Mouse (Mus musculus) limb, embryonic 12.5 days (tissue): Measurements from ENCODE around the gene C3ar1. TPM values are rescaled to one million over a fixed set of nuclear protein-coding genes. Genes with fewer than 3 reads are reported as not detected.

Experiments
- microRNA-seq: library from miRNA; unstranded; fragments of <30 nt; microRNA quantifications from one replicate; pipeline ENCODE4, GENCODE M21; 2017
- polyA plus RNA-seq: library from polyadenylated mRNA; unstranded; fragments of >200 nt; fragmentation: Nextera tagmentation; extraction: Ambion mirVana; gene quantifications from 2 replicates; pipeline ENCODE4 v1.2.1, GENCODE M21; 2016

C3ar1 gene
- polyA plus RNA-seq, 1 experiment from 2014 or later = 1.6 TPM

Small RNAs within 50 kb of the gene (microRNA-seq; reads per million reads assigned to microRNA genes)
- not detected for gene Mir7231

Other genes starting within 250 kb of the C3ar1 start
- 0.13 TPM in 1 of 2 replicates, not detected in the other for gene Gdf3, start 246.1 kb downstream of the C3ar1 start, polyA plus RNA-seq
- gene Dppa3, start 229.8 kb downstream of the C3ar1 start, polyA plus RNA-seq = not detected in 2 replicates
- 0.10 and 0.24 TPM in 2 replicates for gene Nanog, start 148.7 kb downstream of the C3ar1 start, polyA plus RNA-seq
- 89.5 and 93.5 TPM in 2 replicates for gene Slc2a3, start 54.5 kb downstream of the C3ar1 start, polyA plus RNA-seq
- 4.6 and 6.0 TPM in 2 replicates for gene Foxj2, start 36.2 kb downstream of the C3ar1 start, polyA plus RNA-seq
- 61.8 and 64.8 TPM in 2 replicates for gene Necap1, start 18.3 kb upstream of the C3ar1 start, polyA plus RNA-seq
- 0.84 and 0.95 TPM in 2 replicates for gene Clec4a1, start 65.7 kb upstream of the C3ar1 start, polyA plus RNA-seq
- 0.48 and 0.97 TPM in 2 replicates for gene Clec4a3, start 96.4 kb upstream of the C3ar1 start, polyA plus RNA-seq
- not detected in 2 replicates for gene Clec4a4, start 134.2 kb upstream of the C3ar1 start, polyA plus RNA-seq
- gene Clec4b1, start 193.8 kb upstream of the C3ar1 start, polyA plus RNA-seq = not detected in 2 replicates